Mouse (Mus musculus) hindbrain, embryonic 14.5 days (tissue): Measurements from ENCODE around the gene Slc39a9. TPM values are rescaled to one million over a fixed set of nuclear protein-coding genes. Genes with fewer than 3 reads are reported as not detected.
A peak's percentile ranks its signal among the peaks of the same experiment; 100 is the strongest.

Source experiments
- ATAC-seq: fragments of 200-750 bp; cut with Nextera tagmentation; 2 replicates; pipeline ENCODE4 v1.8.0; 2017; ENCODE audit warnings: moderate number of reproducible peaks, mild to moderate bottlenecking, moderate TSS enrichment, moderate library complexity; ENCODE audit not compliant: low FRiP score
- DNase-seq: peaks from one replicate; pipeline ENCODE4 v3.0.0-alpha.2; 2015; ENCODE audit warnings: low spot score
- H3K27ac ChIP-seq: fragments of 300-500 bp; sonication (generic); 2 replicates; pipeline ENCODE4 v1.5.1; 2014; ENCODE audit warnings: mild to moderate bottlenecking, moderate library complexity
- H3K27me3 ChIP-seq: fragments of 300-500 bp; sonication (generic); 2 replicates; pipeline ENCODE4 v1.6.1; 2014; ENCODE audit warnings: mild to moderate bottlenecking, low read length, mixed read lengths; ENCODE audit not compliant: control insufficient read depth, insufficient read depth
- H3K36me3 ChIP-seq: fragments of 300-500 bp; sonication (generic); replicated peaks from 2 replicates; pipeline ENCODE4 v1.6.1; 2014; ENCODE audit not compliant: control insufficient read depth, insufficient read depth
- H3K4me1 ChIP-seq: fragments of 300-500 bp; sonication (generic); replicated peaks from 2 replicates; pipeline ENCODE4 v1.6.1; 2014; ENCODE audit warnings: antibody characterized with exemption, low read length, mixed read lengths; ENCODE audit not compliant: control insufficient read depth, insufficient read depth
- H3K4me2 ChIP-seq: fragments of 300-500 bp; sonication (generic); replicated peaks from 2 replicates; pipeline ENCODE4 v1.6.1; 2014; ENCODE audit warnings: mild to moderate bottlenecking, moderate library complexity
- H3K4me3 ChIP-seq: fragments of 300-500 bp; sonication (generic); replicated peaks from 2 replicates; pipeline ENCODE4 v1.5.1; 2014; ENCODE audit warnings: mild to moderate bottlenecking, low read length
- H3K9ac ChIP-seq: fragments of 300-500 bp; sonication (generic); 2 replicates; pipeline ENCODE4 v1.6.1; 2014
- H3K9me3 ChIP-seq: fragments of 300-500 bp; sonication (generic); 2 replicates; pipeline ENCODE4 v1.6.1; 2016; ENCODE audit warnings: low read length; ENCODE audit not compliant: control insufficient read depth
- WGBS: fragments of 180-500 bp; shearing (Covaris S2); extraction: QIAGEN DNeasy Blood & Tissue Kit; methylation state at CpG from one replicate; pipeline ENCODE4 v1.1.7; 2014; 5-methylcytosine and 5-hydroxymethylcytosine counted together
- polyA plus RNA-seq: library from polyadenylated mRNA; unstranded; fragments of >200 nt; fragmentation: Nextera tagmentation; extraction: Ambion mirVana; gene quantifications from 2 replicates; pipeline ENCODE4 v1.2.1, GENCODE M21; 2014

Gene Slc39a9
- polyA plus RNA-seq, 1 experiment from 2014 or later = 27.2 TPM

DNA sequence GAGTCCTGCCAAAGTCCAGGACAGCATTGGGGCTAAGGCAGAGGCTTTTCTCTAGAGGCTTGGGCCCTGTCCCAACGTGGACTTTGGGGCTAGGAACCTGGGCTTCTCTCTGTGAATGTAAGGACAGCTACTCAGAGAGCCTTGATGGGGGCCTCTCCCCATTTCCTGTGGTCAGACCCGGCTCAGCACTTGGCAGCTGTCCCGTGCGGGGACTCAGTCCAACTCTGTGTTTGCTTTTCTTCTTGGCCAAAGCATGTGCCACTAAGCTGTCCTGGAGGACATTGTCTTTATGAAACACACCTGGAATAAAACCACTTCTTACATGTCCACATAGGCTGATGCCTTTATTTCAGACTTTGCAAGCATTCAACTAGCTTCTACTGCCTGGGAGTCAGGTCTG lies 40.1 kb upstream of the Slc39a9 start:
- ATAC-seq (no peak), DNase-seq (no peak)
- no peak overlapping the region for H3K4me3 ChIP-seq
- peaks cover 6% of the 10 kb centered on the region for H3K36me3 ChIP-seq
- no peak overlapping the region for H3K4me2 ChIP-seq
- 0 out of 2 replicates have a peak, but pooled peaks cover 6% of the 10 kb centered on the region for H3K4me1 ChIP-seq
- no peak overlapping the region; the same call in 1 of the 2 replicates for H3K27ac ChIP-seq
- H3K9ac ChIP-seq = no peak overlapping the region
- no peaks in the 10 kb centered on the region for H3K9me3 ChIP-seq
- no peaks in the 10 kb centered on the region for H3K27me3 ChIP-seq
- 70% methylated on average over 4 of the region's 4 CpGs for WGBS

DNA sequence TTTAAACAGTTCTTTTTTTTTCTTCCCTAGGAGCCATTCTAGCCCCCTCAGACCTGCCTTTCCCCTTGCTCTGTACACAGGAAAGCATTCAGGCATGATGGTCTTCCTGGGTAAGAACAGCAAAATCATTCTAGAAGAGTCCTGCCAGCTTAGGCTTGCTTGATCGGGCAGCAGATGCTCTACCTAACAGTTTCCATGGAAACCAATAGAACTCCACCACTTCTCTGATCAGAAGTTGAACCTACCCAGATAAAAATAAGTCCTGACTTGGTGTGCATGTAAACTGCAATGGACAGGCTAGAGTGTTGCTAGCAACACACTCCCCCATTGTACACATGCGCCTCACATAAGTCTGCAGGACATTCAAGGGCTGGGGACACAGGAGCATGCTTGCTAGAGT lies 39.5 kb upstream of the Slc39a9 start:
- Histone ChIP-seq H3K9me3 (no peaks in the 10 kb centered on the region), H3K27ac (0 out of 2 replicates have a peak overlapping the region, but pooled peaks have one; percentile 26)
- WGBS = 73% methylated on average over 2 of the region's 2 CpGs

DNA sequence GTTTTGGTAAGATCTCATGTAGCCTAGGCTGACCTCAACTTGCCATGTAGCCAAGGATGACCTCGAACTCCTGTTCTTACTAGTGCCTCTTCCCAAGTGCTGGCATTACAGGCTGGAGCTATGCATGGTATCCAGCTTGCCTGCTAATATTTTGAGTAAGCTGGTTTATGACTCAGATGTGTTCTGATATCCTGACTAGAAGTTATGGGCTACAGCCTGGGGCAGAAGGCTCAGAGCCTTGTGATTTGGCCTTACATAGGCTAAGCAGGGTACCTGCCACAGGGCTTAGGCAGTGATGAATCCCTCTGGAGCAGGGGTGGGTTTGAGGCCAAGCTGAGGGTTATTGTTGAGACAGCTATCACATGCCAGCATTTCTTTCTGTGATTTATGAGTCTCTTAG lies 35.1 kb upstream of the Slc39a9 start:
- Histone ChIP-seq H3K4me3 (no peak overlapping the region), H3K27me3 (no peaks in the 10 kb centered on the region), H3K4me1 (0 out of 2 replicates have a peak, but pooled peaks cover 6% of the 10 kb centered on the region), H3K4me2 (no peak overlapping the region), H3K36me3 (no peaks in the 10 kb centered on the region; the same call in 1 of the 2 replicates), H3K9me3 (no peaks in the 10 kb centered on the region), H3K27ac (no peak overlapping the region), H3K9ac (no peak overlapping the region)
- WGBS = 91% methylated on average over 1 of the region's 1 CpGs
- DNase-seq (no peak), ATAC-seq (no peak)

More for the DNA sequence above, 39.5 kb upstream of the Slc39a9 start:
- DNase-seq (no peak), ATAC-seq (no peak)
- Histone ChIP-seq H3K36me3 (peaks cover 6% of the 10 kb centered on the region), H3K9ac (no peak overlapping the region), H3K4me3 (no peak overlapping the region), H3K4me1 (0 out of 2 replicates have a peak, but pooled peaks cover 6% of the 10 kb centered on the region), H3K27me3 (no peaks in the 10 kb centered on the region), H3K4me2 (no peak overlapping the region)

DNA sequence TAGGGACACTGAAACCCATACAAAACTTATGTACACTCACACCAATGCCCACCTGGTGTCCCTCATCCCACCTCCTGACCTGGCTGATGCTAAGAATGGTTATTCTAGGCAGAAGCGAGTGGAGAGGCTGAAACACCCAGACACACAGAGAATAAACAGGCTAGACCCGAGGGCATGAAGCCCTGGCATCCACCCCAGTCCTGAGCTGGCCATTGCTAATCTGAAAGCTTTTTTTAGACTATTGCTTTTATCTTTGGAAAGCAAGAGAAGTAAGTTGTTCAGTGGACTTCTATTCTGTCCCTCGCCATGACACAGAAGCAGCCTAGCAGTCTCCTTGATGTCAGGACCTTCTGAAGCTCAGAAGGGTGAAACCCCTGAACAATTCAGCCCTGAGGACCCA lies 33.8 kb upstream of the Slc39a9 start:
- DNase-seq (no peak), ATAC-seq (no peak)
- Histone ChIP-seq H3K27ac (no peak overlapping the region), H3K4me1 (no peaks in the 10 kb centered on the region), H3K9me3 (no peaks in the 10 kb centered on the region), H3K36me3 (no peaks in the 10 kb centered on the region), H3K4me3 (no peak overlapping the region), H3K4me2 (no peak overlapping the region), H3K27me3 (no peaks in the 10 kb centered on the region), H3K9ac (no peak overlapping the region)
- WGBS = 80% methylated on average over 3 of the region's 3 CpGs

DNA sequence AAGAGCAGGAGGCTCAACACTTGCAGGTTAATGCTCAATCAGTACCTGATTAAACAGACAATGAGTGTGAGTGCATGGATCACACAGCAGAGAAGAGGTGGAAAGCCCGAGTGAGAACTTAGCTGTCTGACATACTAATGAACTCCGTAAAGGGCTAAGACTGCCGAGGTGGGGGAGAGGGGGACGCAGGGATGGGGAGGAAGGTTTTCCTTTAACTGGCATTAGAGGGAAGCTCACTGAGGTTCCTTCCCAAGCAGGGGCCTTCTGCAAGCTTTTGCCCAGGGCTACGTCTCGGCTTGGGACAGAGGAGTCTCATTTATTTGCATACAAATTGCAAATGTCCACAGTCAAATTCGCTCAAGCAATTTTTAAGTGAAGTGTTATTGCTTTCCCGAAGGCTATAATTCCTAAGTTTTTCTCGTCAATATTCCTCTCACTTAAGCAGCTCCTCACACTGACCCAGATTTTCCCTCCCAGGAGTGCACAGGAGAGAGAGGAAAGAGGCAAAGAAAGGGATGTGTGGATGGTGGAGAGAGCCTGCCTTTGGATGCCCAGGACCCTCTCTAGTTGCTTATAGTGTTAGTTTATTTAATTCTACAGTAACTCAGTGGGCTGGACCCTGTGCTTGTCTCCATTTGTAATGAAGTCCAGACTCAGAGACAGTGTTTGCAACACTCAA lies 31.4 kb upstream of the Slc39a9 start:
- Histone ChIP-seq H3K4me1 (no peaks in the 10 kb centered on the region), H3K27me3 (no peaks in the 10 kb centered on the region), H3K4me3 (no peak overlapping the region), H3K9me3 (no peaks in the 10 kb centered on the region), H3K36me3 (no peaks in the 10 kb centered on the region), H3K9ac (no peak overlapping the region), H3K27ac (peak overlapping the region; percentile 59; the same call in 1 of the 2 replicates), H3K4me2 (no peak overlapping the region)
- no peak for DNase-seq
- peak; percentile 51; the same call in 1 of the 2 replicates for ATAC-seq
- WGBS = 48% methylated on average over 9 of the region's 9 CpGs

DNA sequence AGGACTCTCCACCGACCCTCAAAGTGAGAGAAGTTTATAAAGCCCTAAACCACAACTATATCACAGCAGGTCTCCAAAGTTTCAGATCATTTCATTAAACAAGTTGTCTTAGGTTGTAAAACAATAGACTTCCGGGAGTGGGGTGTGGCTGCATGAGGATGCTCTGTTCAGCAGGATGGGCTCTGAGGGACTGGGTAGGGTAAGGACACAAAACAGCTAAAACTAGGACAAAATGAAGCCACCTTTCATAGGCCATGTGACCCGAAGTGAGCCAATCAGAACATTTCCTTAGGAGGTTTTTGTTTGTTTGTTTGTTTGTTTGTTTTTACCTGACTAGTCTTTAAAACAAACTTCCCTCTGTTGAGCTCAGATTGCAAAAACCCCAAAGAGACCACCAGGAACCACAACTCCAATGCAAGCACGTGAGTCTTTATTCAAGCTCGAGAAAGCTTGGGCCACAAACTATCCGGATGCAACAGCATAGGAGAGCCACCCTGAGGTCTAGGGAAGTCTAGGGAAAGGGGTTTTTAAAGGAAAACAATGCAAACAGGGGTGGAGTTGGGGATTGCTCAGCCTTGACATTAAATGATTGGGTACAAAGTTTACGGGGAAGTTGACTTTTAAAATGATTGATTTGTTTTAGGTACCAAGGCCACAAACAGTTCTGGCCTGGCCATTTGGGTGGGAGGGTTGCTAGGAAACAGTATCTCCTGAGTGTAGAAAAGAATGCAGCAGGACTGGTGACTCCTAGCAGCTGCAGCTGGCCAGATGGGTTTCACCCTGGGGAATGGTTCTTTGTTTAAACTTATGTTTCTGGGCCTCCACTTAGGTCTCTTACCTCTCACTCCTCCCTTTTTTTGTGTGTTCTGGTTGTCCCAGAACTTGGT lies 28.1 kb upstream of the Slc39a9 start:
- Histone ChIP-seq H3K27ac (no peak overlapping the region), H3K27me3 (no peaks in the 10 kb centered on the region), H3K9me3 (no peaks in the 10 kb centered on the region), H3K36me3 (no peaks in the 10 kb centered on the region), H3K4me3 (no peak overlapping the region), H3K4me2 (no peak overlapping the region), H3K4me1 (no peaks in the 10 kb centered on the region), H3K9ac (no peak overlapping the region)
- 48% methylated on average over 7 of the region's 7 CpGs for WGBS
- no peak for ATAC-seq
- no peak for DNase-seq

DNA sequence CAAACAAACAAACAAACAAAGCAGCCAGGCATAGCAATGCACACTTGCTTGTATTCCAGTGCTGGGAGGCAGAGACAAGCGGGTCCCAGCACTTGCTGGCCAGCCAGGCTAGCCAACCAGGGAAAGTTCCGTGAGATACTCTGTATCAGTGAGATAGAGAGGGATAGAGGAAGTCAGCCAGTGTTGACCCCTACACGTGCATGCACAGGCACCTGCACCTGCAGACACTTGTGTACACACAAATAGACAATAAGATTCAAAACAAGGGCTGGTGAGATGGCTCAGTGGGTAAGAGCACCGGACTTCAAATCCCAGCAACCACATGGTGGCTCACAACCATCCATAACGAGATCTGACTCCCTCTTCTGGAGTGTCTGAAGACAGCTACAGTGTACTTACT lies 23.2 kb upstream of the Slc39a9 start:
- H3K36me3 ChIP-seq = no peaks in the 10 kb centered on the region
- no peak overlapping the region for H3K9ac ChIP-seq
- DNase-seq (no peak), ATAC-seq (no peak)
- no peaks in the 10 kb centered on the region for H3K27me3 ChIP-seq
- no peak overlapping the region for H3K4me2 ChIP-seq
- no peak overlapping the region for H3K4me3 ChIP-seq
- 80% methylated on average over 5 of the region's 5 CpGs for WGBS
- H3K4me1 ChIP-seq = no peaks in the 10 kb centered on the region
- no peaks in the 10 kb centered on the region for H3K9me3 ChIP-seq
- no peak overlapping the region for H3K27ac ChIP-seq

DNA sequence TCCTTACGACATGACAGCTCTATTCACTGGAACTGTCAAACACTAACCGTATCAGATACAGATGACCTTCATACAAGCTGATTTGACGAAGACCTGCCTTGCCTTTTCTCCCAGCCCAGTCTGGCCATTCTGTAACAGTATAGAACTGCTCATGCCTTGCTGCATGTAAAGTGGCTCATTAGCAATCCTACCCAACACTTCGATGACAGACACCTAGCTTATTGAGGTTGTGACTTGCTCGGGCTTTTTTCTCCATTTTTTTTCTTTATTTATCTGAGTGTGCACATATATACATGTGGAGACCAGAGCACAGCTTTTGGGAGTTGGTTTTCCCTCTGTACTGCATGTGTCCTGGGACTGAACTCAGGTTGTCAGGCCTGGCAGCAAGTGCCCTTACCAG lies 11.9 kb upstream of the Slc39a9 start:
- Histone ChIP-seq H3K36me3 (peaks cover 56% of the 10 kb centered on the region), H3K4me2 (no peak overlapping the region), H3K4me3 (no peak overlapping the region), H3K9me3 (no peaks in the 10 kb centered on the region), H3K27ac (no peak overlapping the region), H3K27me3 (no peaks in the 10 kb centered on the region), H3K9ac (no peak overlapping the region), H3K4me1 (no peaks in the 10 kb centered on the region)
- 89% methylated on average over 5 of the region's 5 CpGs for WGBS
- no peak for DNase-seq
- ATAC-seq = no peak
